Mouse (Mus musculus) adrenal gland, postnatal 14 days (tissue): Measurements from ENCODE around the gene Trdn. TPM values are rescaled to one million over a fixed set of nuclear protein-coding genes. Genes with fewer than 3 reads are reported as not detected.

Experiments used
- DNase-seq: peaks from one replicate; pipeline ENCODE4 v3.0.0; 2021; ENCODE audit warnings: mixed read lengths
- total RNA-seq: library from RNA; stranded (reverse); gene quantifications from 2 replicates; pipeline ENCODE4 v1.2.3, GENCODE M21; 2021

Gene Trdn
- total RNA-seq, 1 experiment from 2014 or later, result not detected

DNA sequence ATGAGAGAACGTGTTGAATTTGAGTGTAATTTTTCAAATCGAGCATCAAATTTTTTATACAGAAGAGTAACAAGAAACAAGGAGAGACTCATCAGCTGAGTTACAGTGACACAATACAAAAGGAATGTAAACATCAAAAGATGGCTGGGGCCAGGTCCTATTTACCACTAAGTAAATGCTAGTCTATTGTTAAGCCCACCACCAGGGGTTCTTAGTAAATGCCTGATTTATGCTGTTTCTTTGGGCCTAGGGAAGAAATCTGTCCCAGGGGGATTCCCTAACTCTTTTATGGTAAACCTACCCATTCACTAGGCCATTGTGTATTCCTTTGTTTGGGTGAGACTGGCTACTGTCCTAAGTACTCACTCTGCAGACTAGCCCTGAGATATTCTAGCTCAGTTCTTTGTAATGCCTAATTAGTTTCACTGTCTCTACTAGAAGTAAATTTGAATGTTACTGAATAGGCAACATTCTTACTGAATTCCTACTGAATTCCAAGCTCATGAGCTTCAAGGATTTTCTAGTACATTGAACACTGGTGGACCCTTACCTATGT lies 295.2 kb downstream of the Trdn start:
- no peak for DNase-seq

Other genes with a start within 250 kb of the Trdn start
- gene Nkain2, start 190.1 kb upstream of the Trdn start, total RNA-seq, result 0.26 and 0.56 TPM in 2 replicates